Mouse (Mus musculus) bone marrow, adult 2 months (tissue): ENCODE results near the gene Actr2.

Source experiments
- CTCF ChIP-seq: fragments of 200-500 bp; IDR thresholded peaks from 2 replicates; pipeline ENCODE4 v1.5.1; 2011; ENCODE audit warnings: low read length, control low read depth; ENCODE audit not compliant: control insufficient read depth, insufficient read depth
- POLR2A ChIP-seq: fragments of 200-500 bp; IDR thresholded peaks from 2 replicates; pipeline ENCODE4 v1.6.1; 2011; ENCODE audit warnings: low read depth, mild to moderate bottlenecking, control low read depth, low read length, borderline replicate concordance; ENCODE audit not compliant: control insufficient read depth

DNA sequence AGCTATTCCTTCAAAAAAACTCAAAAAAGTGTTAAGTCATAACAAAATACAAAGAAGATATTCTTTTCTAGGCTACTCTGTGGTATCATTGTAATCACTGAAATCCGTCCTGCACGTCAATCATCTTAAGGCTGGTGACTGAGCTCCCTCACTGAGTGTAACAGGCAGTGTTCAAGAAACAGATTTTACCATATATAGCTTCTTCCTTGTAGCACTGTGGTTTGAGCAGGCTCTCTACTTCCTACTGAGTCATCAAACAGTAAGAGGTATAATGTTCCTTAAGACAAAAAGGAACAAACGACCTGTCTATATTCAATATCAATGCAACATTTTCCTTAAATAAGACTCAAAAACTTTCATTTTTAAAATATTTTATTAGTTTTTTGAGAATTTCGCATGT, 5.0 kb downstream of the Actr2 start:
- no peak for TF ChIP-seq POLR2A
- TF ChIP-seq CTCF, result no peak
